Mouse (Mus musculus): ENCODE measurements at regions not wholly inside any gene's neighbourhood (a gene's known extent, or its start where the extent isn't known, plus 50 kb on each side); places are given as distances from the start of the nearest gene placed in this dataset.

DNA sequence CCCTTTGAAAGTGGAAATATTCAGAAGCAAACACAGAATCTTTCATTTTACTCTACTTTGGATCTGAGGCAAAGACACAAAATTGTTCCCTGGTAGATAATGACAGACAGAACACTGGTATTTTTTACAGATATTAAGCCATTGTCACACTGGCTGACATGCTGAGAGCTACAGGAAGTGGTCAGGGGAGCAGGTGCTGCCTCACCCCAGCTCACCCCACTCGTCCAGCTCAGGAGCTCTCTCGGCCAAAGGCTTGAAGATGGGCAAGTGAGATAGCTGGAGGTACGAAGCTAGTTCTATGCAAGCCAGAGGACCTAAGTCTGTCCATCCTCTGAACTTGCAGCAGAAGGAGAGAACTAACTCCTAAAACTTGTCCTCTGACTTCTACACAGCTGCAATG, 105.6 kb upstream of the Gas2 start:
- Histone ChIP-seq H3K9ac (no peak overlapping the region), H3K4me2 (no peak overlapping the region), H3K4me1 (replicated peaks) (peaks cover 12% of the 10 kb centered on the region), H3K4me3 (no peak overlapping the region), H3K27me3 (0 out of 2 replicates have a peak, but pooled peaks cover 12% of the 10 kb centered on the region), H3K9me3 (no peaks in the 10 kb centered on the region), H3K36me3 (no peaks in the 10 kb centered on the region), H3K27ac (no peak overlapping the region)
- ATAC-seq (ENCODE audit: low FRiP score), result no peak
- 63% methylated on average over 3 of the region's 3 CpGs for WGBS

DNA sequence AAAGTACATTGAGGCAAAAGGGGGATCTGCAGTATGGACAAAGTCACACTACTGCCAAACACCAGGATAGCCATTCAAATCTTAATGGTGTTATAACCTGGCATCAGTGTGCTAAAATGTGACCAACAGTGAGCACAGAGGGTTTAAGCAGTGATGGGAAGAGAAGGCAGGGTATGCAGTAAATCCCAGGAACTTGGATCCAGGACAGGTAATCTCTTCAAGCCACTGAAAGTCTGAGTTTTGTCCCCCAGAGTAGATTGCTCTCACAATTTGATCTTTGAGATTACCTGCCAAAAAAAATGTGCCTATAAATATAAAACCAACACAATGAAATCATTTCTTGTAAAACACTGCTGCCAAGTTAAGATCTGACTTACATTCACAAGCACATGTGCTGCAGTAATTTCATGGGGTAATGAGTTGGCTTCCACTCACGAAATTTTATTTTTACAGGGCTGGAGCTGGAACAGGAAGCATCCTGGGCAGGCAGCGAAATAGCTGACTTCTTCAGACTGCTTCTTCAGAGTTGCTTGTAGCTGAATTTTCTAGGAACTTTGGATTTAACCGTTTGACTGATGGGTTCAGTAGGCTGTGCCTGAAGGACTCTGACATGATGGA, 102.2 kb upstream of the Gas2 start:
- Histone ChIP-seq H3K9me3 (no peaks in the 10 kb centered on the region), H3K9ac (no peak overlapping the region), H3K27me3 (0 out of 2 replicates have a peak, but pooled peaks cover 12% of the 10 kb centered on the region), H3K36me3 (no peaks in the 10 kb centered on the region), H3K4me1 (replicated peaks) (peaks cover 5% of the 10 kb centered on the region), H3K4me2 (no peak overlapping the region), H3K4me3 (no peak overlapping the region), H3K27ac (no peak overlapping the region)
- ATAC-seq (ENCODE audit: low FRiP score), result no peak
- 82% methylated on average over 3 of the region's 3 CpGs for WGBS

DNA sequence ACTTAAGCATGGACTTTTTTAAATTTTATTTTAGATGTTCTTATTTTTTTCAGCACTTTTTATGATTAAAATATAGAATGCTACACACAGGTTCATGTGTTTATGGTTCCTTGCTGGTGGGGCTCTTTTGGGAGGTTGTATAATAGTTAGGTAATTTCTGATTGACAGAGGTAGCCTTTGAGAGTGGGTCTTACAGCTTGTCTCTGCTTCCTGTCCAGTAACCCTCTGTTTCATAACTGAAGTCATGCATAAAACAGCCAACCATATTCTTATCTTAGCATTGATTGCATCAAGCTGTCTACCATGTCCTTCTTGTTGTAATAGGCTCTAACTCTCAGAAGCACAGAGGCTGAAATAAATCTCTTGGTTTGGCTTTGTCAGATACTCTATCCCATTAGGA, 94.7 kb upstream of the Gas2 start:
- Histone ChIP-seq H3K9ac (no peak overlapping the region), H3K9me3 (no peaks in the 10 kb centered on the region)
- ATAC-seq (ENCODE audit: low FRiP score), result no peak

DNA sequence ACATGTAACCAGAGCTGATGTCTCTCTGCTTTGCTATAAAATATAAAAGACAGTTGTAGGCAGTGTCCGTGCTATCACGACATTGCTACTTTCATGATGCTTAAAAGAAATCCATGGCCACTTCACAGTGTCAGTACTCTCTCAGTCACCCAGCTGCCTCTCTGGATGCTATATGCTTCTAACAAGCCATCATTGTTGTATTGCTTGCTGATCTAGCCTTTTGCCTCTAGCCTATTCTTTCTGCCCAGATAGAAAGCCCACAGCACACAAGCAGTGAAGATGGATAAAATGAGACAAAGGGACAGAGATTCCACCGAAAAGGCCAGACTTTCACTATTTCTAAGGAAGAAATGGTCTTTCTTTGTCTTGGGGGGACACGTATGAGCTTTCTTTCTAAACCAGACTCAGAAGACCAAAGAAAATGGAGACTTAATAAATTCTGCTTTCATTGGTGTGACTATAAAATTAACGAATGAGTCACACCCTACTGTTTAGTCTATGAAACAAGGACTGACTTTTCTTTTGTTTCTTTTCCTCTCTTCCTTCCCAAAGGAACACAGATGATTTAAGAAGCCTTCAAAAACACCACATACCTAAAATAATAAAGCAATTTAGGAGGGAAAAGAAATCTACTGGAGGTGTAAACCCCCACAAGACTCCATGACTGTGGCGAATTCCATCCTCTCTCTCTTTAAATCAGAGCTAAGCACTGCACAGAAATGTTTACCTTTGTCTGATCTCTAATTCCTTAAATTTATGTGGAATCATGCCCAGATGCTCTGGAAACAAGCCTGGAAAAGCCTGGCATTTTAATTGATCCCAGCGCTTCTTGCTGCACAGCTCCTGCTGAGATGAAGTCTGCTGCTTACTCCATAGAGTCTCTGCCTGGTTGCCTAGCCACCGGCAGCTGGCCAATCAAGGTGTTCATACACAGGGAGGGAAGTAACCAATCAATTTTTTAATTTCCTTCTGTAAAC, 89.6 kb upstream of the Gas2 start:
- Histone ChIP-seq H3K4me2 (peak overlapping the region; percentile 36), H3K9me3 (no peaks in the 10 kb centered on the region), H3K27ac (peak overlapping the region; percentile 91), H3K36me3 (no peaks in the 10 kb centered on the region), H3K27me3 (no peaks in the 10 kb centered on the region), H3K4me3 (no peak overlapping the region), H3K4me1 (replicated peaks) (peaks cover 9% of the 10 kb centered on the region), H3K9ac (peak overlapping the region; percentile 39)
- ATAC-seq (ENCODE audit: low FRiP score), result peak; percentile 92
- 48% methylated on average over 8 of the region's 8 CpGs for WGBS

More for the DNA sequence above, 94.7 kb upstream of the Gas2 start:
- Histone ChIP-seq H3K4me2 (no peak overlapping the region), H3K4me3 (no peak overlapping the region), H3K4me1 (replicated peaks) (peaks cover 5% of the 10 kb centered on the region), H3K36me3 (no peaks in the 10 kb centered on the region), H3K27me3 (no peaks in the 10 kb centered on the region), H3K27ac (no peak overlapping the region)

DNA sequence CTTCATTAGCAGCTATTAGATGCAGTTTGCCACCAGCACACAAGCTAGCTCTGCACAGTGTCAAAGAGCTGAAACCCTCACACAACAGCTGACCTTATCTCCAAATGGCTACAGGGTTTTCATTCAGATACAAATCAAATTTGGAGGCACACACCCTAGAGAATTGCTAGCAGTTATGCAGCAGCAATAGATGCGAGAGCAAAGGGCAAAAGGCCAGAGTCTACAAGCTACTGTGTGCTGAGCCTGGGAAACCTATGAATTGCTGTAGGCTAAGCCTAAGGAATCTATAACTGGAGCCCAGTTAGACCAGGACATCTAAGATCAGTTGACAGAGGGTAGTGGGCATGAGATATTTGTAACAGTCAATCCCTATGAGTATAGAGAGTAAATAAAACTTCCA, 85.8 kb upstream of the Gas2 start:
- H3K4me1 ChIP-seq (replicated peaks), result peaks cover 9% of the 10 kb centered on the region
- WGBS, result 46% methylated on average over 1 of the region's 1 CpGs

DNA sequence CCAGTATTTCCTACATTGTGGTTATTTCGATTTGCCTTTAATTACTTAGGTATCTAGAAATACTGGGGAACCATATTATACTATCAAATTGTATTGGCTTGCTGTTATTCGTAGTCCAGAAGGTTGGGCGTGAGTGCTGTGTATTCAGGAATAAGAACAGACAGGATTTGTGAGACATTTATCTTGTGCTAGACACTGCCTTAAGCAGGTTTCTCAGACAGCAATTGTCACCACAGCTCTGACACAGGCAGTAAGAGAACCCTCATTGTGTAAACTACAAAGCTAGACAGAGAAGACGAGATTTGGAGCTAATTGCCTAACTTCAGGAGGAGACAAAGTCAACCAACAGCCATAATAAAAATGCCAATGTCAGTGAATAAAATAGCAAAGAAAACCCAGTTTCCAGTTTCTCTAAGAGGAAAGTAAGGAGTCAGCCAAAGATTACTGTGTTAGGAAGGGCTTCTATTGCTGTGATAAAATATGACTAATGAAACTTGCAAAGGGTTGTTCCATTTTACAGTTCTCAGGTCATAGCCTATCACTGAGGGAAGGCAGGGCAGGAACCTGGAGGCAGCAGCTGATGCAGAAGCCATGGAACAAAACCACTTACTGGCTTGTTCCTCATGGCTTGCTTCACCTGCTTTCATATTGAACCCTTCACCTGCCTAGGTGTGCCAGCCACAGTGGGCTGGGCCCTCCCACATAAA, 78.6 kb upstream of the Gas2 start:
- Histone ChIP-seq H3K27ac (peak overlapping the region; percentile 72), H3K9ac (no peak overlapping the region), H3K4me3 (no peak overlapping the region), H3K27me3 (no peaks in the 10 kb centered on the region), H3K36me3 (no peaks in the 10 kb centered on the region), H3K4me2 (no peak overlapping the region), H3K9me3 (no peaks in the 10 kb centered on the region), H3K4me1 (replicated peaks) (peaks cover 15% of the 10 kb centered on the region)
- 58% methylated on average over 4 of the region's 4 CpGs for WGBS
- ATAC-seq (ENCODE audit: low FRiP score), result no peak

More for the DNA sequence above, 85.8 kb upstream of the Gas2 start:
- H3K4me3 ChIP-seq, result no peak overlapping the region
- no peak for ATAC-seq (ENCODE audit: low FRiP score)
- H3K9me3 ChIP-seq, result no peaks in the 10 kb centered on the region
- no peak overlapping the region for H3K9ac ChIP-seq
- H3K27ac ChIP-seq, result no peak overlapping the region
- no peak overlapping the region for H3K4me2 ChIP-seq
- no peaks in the 10 kb centered on the region for H3K36me3 ChIP-seq
- H3K27me3 ChIP-seq, result no peaks in the 10 kb centered on the region

DNA sequence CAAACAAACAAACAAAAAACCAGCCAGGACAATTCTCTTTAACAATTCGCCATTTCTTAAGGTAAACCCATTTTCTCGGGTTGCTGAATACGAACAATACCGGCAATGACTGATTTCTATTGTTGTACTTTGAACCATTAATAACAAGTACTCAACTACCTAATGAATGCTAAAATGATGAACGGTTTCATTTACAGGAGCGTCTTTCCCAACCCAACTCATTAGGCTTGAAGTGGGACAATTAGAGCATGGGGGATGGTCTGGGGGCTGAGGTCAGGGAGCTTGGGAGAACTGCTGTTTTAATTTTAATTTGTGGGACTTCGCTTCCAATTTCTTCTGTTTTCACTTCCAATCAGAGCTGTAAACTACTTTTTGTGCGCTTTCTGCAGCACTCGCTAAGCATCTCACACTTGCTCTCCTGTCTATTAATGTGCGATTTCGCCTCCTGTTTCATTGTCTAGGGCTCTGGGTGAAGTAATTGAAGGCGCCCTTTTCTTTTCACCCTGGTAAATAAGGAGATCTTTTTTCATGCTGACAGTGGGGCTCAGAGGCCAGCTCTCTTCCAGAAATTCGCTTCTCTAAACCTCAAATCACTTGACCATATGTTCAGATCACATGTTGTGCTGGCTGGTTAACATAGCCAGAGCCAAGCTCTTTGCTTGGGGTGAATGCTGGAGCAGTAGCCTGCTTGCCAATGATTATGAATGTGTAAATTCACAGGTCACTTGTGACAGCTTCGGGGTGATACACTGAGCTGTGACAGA, 77.7 kb upstream of the Gas2 start:
- H3K4me3 ChIP-seq, result no peak overlapping the region
- peak overlapping the region; percentile 72 for H3K27ac ChIP-seq
- H3K36me3 ChIP-seq, result no peaks in the 10 kb centered on the region
- peak; percentile 59; the same call in 1 of the 2 replicates for ATAC-seq (ENCODE audit: low FRiP score)
- H3K4me1 ChIP-seq (replicated peaks), result peaks cover 15% of the 10 kb centered on the region
- no peaks in the 10 kb centered on the region for H3K9me3 ChIP-seq
- H3K27me3 ChIP-seq, result no peaks in the 10 kb centered on the region
- 30% methylated on average over 14 of the region's 14 CpGs for WGBS
- no peak overlapping the region for H3K9ac ChIP-seq
- H3K4me2 ChIP-seq, result peak overlapping the region; percentile 18

DNA sequence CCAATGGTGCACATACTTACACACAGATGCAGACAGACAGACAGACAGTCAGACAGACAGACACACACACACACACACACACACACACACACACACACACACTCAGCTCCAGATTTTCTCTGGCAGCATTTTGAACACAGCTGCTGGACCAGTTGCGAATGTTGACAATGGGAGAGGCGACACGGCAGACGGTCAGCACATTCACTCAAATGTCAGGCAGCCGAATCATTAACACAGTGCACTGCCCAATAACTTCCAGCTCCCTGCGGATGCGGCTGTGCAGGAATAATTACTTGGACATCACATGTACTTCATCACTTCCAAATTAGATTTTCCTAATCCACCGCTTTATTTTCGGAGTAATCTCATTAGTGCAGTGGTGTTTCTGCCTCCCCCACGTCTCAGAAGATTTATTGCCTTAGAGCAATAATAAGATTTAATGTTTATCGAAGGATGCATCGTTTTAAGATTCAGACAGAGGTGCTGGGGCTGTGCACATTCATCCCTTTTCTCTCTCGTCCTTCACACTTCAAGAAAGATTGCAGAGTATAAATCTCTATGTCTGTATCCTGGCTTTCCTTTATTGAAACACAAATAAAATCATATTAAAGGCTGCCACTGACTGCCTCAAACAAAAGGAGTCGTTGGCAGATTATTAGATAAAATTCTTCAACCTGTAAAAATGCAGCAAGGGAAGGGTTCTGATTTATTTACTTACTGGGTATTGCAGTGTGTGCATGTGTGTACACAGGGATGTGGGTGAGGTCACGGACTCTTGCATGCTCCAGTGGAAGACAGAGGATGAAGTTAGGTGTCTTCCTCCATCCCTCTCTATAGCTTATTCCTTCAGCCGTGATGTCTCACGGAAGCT, 70.9 kb upstream of the Gas2 start:
- Histone ChIP-seq H3K4me3 (peak overlapping the region; percentile 14; the same call in 1 of the 2 replicates), H3K9ac (peak overlapping the region; percentile 43)
- ATAC-seq (ENCODE audit: low FRiP score), result peak; percentile 79

DNA sequence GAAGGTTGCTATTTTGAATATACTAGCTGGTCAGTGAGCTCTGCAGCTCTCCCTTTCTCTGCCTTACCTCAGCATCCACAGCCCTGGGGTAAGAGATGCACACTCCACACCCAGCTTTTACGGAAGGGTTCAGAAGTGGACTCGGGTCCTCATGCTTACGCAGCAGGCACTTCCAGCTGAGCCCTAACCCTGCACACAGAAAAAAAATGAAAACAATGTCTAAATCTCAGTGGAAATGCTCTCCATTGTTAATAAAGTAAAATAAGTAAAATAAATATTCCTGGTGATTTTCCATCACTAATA, 70.3 kb upstream of the Gas2 start:
- Histone ChIP-seq H3K4me1 (replicated peaks) (peaks cover 14% of the 10 kb centered on the region), H3K27me3 (no peaks in the 10 kb centered on the region), H3K4me3 (no peak overlapping the region), H3K4me2 (peak overlapping the region; percentile 37), H3K9me3 (no peaks in the 10 kb centered on the region), H3K9ac (peak overlapping the region; percentile 43), H3K36me3 (no peaks in the 10 kb centered on the region), H3K27ac (peak overlapping the region; percentile 85)
- no peak for ATAC-seq (ENCODE audit: low FRiP score)
- 54% methylated on average over 3 of the region's 3 CpGs for WGBS

More for the DNA sequence above, 70.9 kb upstream of the Gas2 start:
- Histone ChIP-seq H3K27me3 (no peaks in the 10 kb centered on the region), H3K27ac (peak overlapping the region; percentile 85), H3K36me3 (no peaks in the 10 kb centered on the region), H3K4me2 (peak overlapping the region; percentile 37), H3K4me1 (replicated peaks) (peaks cover 14% of the 10 kb centered on the region), H3K9me3 (no peaks in the 10 kb centered on the region)
- WGBS, result 40% methylated on average over 17 of the region's 17 CpGs
